Mouse (Mus musculus): Measurements from ENCODE around the gene Phactr4.

DNA sequence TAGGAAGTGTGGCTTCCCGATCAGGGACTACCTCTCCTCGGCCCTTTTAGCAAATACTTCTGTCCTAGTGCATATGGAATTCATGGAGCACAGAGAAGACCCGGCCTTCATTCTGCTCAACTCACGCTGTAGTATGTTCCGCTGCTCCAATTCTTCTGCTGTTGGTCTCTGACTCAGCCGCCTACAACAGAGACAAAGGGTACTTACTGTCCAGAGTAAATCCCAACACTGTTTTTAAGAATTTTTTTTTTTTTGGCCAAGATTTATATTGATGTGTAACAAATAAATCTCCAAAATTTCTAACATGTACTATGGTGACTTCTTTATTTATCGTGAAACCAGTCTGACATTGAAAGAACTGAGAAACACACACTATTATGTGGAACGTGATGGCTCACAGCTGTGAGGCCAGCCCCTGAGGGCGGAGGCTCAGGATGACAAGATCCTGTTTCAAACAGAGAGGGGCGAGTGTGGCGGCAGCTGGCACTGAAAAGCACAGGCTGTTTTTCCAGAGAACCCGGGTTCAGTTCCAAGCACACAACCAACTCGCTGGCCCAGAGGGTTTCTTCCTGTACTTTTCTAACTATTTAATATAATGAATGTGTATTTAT lies 56.7 kb downstream of the Phactr4 start:
- TF ChIP-seq POLR2A (IDR thresholded peaks at IDR 0.05; ENCODE audit: borderline replicate concordance, control insufficient read depth, low read depth, low read length) (no peak), CTCF (IDR thresholded peaks at IDR 0.05; ENCODE audit: control insufficient read depth, insufficient read depth, low read length) (no peak)
